Mouse (Mus musculus): ENCODE data around the gene Alg14. TPM values are rescaled to one million over a fixed set of nuclear protein-coding genes. Genes with fewer than 3 reads are reported as not detected.

Alg14 gene
- total RNA-seq, 4 experiments from 2014 or later = 5.2 to 9.5 (median 6.4) TPM

DNA sequence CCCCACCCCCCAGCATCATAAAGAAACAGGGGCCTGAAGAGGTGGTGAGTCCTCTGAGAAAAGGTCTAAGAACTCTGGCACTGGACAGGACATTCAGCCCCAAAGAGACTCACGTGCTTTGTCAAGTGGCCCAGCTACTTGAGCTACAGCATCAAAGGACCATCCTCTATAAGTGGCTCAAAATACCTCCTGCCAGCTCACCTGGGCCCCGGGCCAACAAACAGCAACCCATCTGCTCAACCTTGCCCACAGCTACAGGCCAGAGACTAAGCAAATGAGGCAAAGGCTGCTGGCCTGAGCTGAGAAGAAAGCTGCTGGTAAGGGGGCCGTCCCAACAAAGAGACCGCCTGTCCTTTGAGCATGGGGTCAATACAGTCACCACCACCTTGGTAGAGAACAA, 14.0 kb upstream of the Alg14 start:
- DNase-seq (ENCODE audit: low spot score in 2 of 2) = no peak

DNA sequence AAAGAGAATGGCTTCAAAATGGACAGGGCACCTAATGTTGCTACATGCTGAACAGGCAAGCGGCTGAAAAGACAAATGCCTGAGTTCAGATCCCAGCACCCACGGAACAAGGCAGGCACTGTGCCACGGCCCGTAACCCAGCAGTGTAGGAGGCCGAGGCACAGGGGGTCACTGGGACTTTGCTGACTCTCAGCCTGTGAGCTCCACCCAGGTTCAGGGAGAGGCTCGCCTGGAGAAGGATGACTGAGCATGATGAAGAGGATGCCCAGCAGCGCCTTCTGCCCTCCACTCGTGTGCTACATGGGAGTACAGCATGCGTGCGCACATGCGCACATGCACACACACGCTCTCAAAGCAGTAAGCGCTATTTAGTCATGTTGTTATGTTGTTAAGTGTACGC, 11.9 kb upstream of the Alg14 start:
- DNase-seq (ENCODE audit: low spot score in 2 of 2) = no peak

DNA sequence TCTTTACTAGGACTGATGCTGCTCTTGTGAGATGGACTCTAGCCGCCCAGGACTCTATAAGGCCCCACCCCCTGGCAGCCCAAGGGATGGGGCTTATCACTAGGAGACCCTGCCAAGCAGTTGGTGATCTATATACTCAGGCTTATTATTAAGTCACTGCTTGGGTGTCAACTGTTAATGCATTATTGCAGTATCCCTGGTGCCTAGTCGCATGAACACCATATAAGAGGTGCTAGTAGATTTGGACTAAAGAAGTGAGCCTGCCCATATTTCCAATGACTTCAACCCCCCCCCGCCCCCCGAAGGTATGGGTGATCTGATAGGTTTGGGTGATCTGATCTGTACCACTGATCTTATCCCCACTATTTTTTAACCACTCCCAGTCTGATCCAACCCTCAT, 8.6 kb upstream of the Alg14 start, which contains the start of gene Tmem56:
Tmem56 (minus strand) TSS at position 101 of the 400 bp plus-strand sequence.
- DNase-seq (ENCODE audit: low spot score in 2 of 2) = no peak

DNA sequence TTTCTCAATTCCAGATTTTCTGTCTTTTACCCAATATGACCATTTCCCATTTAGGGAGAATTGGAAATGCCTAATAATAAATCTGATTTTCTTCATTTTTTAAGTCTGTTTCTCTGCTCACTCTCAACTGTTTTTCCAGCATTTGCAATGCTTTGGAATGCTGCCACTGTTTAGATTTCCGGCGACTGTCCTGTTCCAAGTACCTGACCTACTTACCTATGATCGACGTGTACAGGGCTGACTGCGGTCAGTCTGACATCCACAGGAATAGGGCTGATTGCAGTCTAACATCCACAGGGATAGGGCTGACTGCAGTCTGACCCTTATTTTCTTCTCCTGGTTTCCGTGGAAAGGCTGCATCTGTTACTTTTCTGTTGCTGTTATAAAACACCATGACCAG, 6.4 kb upstream of the Alg14 start:
- DNase-seq (ENCODE audit: low spot score in 2 of 2) = no peak

DNA sequence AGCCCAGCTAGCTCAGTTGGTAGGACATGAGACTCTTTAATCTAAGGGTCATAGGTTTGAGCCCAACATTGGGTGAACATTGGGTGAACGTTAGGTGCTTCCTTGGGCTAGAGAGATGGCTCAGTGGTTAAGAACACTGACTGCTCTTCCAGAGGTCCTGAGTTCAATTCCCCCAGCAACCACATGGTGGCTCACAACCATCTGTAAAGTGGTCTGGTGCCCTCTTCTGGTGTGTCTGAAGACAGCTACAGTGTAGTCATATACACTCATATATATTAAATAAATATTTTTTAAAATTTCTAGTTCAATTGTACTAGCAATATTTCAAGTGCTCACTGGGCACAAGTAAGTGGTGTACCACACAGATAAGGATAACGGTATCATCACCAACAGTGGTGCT, 4.4 kb upstream of the Alg14 start:
- no peak for DNase-seq (ENCODE audit: low spot score in 2 of 2)

DNA sequence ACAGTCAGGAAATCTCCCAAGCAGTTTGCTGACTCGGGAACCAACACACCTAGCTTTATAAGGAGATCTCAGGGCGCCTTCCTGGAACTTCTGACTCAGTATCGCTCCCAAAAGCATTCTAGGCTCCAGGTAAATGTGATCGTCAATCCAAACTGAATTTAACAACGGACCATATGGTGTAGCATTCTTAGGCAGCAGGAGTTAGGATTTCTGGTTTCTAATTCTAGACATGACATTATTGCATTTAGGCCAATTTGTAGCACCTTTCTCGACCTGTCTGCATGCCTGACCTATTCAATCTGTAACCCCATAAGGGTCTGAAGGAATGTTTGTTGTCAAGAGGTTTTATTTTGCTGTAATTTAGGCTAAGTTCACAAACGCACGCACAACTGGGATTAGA, 892 bp upstream of the Alg14 start:
- DNase-seq (ENCODE audit: low spot score in 2 of 2) = no peak

DNA sequence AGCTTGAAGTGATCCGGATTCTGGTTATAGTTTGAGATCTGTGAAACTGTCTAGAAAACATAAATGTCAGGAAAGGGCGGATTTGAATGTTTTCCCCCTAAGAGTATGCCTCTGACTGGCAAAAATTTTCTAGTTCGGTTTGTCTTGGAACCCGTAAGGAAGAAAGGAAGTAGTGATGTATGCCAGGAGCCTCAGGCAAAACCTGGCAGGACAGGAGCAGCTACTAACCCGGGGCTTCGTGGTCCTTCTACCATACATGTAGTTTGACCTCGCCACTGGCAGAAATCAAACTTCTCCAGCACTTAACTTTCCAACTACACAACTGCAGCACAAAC, 381 bp upstream of the Alg14 start:
- no peak for DNase-seq (ENCODE audit: low spot score in 2 of 2)

DNA sequence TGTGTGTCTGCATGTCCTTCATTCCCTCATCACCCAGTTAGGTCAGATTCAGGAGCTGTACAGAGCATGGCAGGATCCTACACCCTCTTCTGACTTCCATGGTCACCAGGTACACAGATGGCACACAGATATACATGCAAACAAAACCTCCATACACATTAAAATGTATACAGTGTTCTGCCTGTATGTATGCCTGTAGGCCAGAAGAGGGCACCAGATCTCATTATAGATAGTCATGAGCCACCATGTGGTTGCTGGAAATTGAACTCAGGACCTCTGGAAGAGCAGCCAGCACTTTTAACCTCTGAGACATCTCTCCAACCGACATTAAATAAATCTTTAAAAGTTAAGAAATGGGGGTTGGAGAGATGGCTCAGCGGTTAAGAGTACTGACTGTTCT, 2.6 kb downstream of the Alg14 start:
- no peak for DNase-seq (ENCODE audit: low spot score in 2 of 2)

DNA sequence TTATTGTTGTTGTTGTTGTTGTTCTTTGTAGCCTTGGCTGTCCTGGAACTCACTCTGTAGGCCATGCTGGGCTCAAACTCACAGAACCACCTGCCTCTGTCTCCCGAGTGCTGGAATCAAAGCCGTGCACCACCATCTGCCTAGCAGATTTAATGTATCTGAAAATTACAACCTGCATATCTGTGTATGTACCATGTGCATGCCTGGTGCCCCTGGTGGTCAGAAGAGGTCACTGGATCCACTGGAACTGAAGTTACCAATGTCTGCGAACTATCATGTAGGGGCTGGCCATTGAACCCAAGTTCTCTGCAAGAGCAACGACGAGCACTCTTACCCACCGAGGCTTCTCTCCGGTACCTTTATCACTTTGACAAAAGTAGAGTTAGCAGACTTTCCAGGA, 15.1 kb downstream of the Alg14 start:
- DNase-seq (ENCODE audit: low spot score in 2 of 2) = no peak

DNA sequence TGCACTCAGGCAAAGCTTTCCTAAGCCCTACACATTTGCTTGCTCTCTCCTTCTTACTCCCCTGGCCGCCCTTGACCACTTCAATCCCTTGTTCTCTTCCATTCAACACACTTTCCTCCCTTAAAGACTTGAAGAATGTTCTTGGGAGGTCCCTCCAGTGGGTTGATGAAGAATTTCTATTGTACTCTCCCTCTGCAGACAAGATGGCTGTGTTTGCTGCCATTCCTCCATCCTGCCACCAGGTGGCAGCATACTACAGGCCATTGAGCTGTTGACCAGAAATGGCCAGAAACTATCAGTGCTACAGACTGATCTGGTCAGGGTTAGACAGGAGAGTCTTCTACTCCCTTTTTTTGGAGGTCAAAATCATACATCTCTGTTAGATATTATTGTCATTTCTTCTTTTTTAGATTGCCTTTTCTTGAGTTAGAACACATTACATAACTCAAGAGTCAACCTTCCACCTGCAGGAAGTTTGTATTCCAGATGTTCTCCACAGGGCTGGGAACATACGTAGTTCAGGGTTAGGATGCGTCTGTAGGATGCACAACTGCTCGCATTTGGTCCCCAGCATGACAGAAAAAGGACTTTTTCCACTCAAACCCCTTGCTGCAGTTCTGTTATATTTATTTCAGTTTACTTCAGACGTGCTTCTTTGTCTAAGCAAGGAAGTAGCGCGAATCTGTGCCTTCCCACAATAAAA, 16.1 kb downstream of the Alg14 start:
- DNase-seq (ENCODE audit: low spot score in 2 of 2) = peak; percentile 33 to 41

DNA sequence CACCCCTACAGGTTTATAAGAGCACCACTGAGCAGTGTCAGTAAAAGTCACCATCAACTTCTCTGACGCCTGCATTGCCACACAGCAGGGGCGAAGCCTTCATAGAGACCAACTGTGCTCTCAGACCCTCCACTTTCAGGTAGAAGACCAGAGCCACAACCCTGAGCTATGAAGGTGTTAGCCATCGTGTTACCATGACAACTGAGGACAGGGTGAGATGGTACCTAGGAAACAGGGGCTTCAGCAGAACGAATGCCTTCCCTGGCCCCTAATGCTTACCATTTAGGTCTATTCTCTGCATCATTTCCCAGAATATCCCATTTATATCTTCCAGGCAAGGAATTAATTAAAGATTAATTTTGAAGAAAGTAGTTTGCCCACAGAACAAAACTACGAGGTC, 17.4 kb downstream of the Alg14 start:
- no peak for DNase-seq (ENCODE audit: low spot score in 2 of 2)

DNA sequence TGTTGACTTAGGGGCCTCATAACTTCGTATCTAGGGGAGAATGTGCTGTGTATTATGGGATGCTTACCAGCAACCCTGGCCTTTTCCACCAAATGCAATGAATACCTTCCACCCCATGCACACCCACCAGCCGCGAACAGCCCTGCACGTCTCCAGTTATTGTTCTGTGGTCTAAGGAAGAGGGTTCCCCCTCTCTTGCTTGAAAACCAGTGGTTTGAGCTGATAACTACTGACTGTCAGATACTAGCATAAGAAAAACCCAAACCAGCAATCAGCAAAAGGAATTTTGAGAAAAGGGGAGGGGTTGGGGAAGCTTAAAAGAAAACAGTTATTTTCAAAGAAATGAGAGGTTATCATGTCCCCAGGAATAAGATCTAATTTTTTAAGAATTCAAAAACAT, 17.9 kb downstream of the Alg14 start:
- DNase-seq (ENCODE audit: low spot score in 2 of 2) = no peak

DNA sequence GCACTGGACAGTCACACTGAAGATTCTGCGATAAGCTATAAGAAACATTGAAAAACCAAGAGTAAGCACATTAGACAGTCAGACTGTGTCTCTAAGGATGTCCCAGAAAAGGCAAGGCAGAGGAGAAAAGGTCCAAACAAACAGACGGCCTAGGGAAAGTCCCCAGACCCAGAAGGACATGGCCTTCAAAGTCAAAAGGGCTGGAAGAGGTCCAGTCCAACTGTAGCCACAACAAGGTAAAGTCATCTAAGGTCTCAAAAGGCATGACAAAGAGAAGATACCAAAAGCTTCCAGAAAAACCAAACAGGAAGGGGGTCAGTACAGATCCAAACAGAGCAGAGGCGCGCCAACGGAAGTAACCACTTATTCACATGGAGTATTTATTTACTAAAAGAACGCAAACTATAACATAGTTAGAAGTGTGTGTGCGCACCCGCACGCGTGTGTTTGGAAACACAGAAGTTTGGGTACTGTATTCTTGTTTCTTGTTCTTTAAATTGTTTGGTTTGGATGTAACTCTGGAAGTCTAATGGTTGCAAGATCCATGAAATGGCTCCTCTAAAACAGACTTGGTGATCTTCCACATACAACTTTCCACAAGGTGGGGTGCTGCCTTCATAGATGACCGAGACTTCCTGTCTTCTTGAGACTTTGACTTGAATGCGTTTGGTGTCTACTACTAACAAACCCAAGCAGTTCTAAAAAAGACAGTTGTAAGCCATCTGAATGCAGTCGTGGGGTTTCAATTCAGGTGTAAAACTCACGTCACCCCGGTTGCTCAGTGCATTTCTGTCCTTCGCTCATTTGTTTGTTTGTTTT, 18.5 kb downstream of the Alg14 start:
- DNase-seq (ENCODE audit: low spot score in 2 of 2) = no peak

DNA sequence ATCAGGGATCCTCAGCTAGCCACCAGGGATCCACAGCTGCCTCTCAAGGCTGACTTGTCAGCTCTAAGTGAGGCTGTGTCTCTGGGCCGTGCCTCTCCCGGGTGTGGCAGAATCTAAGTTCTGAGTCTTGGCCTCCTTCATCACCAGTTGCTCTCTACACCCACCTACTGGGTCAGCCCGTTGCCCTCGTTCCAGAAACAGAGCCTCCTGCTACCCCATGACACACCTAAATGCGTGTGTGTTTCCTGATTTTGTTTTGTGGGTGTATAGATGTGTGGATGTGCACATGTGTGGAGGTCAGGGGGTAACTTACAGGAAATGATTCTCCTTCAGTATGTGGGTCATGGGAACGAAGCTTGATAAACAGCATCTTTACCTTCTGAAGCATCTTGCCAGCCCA, 20.9 kb downstream of the Alg14 start:
- DNase-seq (ENCODE audit: low spot score in 2 of 2) = no peak

DNA sequence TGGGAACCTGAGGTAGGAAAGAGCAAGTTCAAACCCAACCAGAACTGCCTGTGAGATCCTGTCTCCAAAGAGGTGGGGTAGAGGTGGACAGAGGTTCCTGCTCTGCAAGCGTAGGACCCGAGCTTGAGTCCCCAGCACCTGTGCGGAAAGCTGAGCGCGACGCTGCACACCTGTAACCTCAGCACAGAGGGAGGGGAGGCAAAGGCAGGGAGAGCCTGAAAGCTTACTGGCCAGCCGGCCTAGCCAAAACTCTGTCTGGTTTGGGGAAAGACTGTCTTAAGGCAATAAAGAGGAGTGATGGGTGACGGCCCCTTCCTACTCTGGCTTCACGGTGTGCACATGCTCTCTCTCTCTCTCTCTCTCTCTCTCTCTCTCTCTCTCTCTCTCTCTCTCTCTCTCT, 21.4 kb downstream of the Alg14 start:
- no peak for DNase-seq (ENCODE audit: low spot score in 2 of 2)

DNA sequence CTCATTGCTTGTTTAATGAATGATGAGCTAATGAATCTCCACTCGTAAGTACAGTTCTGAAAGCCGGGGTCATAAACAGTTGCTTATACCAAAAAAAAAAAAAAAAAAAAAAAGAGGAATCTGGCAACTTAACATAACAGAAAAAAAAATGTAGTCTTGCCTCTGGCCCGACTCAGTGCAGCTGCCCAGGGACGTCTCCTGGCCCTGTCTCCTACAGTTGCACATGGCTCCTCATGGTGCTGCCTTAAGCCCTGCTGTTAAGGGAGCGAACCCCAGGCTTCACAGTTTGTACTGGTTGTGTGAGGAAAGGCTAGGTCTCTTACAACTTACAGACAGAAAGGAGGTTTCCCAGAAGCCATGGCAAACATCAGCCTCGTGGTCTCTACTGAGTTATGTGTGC, 22.6 kb downstream of the Alg14 start:
- no peak for DNase-seq (ENCODE audit: low spot score in 2 of 2)

DNA sequence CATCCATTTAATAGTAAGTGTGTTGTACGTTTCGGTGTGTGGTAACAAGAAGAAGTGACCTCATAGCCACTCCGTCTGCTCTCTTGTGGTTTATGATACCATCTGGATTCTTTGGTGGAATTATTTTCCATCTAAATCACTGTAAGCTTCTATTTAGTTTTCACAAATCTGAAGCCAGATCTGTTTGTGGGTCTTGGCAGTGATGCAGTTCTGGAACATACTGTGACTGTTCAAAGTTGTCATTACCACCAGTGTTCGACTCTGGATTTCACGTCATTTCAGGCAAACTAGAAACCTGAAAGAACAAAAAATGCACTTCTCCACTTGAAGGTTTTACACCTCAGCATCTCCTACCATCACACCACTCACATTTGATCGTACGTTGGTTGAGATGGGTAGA, 23.9 kb downstream of the Alg14 start:
- no peak for DNase-seq (ENCODE audit: low spot score in 2 of 2)

DNA sequence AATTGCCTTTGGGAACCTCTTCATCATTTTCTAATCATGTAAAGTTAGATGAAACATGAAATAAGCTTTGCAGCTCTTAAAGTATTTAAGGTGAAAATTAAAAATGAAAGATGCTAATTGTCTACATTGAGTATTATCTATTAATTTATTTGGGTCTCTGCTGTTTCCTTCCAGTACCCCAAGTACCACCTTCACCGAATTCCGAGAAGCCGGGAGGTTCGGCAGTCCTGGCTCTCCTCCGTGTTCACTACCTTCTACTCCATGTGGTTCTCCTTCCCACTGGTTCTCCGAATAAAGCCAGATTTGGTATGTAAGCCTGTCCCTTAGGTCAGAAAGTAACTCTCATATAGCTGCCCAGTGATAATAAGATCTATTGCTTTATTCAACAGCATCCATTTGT, 28.3 kb downstream of the Alg14 start:
- no peak for DNase-seq (ENCODE audit: low spot score in 2 of 2)

DNA sequence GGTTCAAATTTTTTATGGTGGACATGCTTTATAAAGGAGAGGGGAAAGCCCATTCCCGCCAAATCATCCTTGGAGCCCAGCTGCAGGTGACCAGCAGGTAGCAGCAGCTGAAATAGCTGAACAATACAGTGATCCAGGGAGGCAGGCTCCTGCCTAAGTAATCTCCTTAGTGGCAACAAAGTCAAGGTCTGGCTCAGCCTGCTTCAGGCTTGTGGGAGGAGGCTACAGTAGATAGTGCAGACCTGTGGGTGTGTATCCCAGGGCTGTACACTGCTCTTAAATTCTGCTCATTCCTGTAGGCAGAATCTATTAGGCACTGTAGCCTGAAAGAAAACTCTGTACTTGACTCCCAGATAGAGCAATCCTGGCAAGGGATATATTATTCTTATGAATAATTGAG, 29.3 kb downstream of the Alg14 start:
- DNase-seq (ENCODE audit: low spot score in 2 of 2) = no peak

DNA sequence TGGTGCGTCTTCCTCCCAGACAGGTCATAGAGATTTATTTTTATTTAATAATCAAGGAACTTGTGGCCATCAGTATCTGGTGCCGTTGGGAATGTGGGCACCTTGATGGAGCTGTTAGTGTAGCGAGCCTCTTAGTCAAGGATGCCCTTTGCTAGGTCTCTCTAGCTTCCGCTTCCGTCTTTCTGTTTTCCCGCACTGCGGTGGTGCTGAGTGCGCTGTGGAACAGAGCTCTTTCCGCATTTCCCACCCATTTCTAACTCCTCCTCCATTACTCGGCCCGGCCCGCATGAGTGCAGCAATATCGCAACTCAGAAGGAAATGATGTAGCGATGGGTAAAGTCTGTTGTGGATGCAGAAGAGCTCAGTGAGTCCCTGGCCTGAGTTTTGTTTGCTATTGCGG, 31.8 kb downstream of the Alg14 start:
- no peak for DNase-seq (ENCODE audit: low spot score in 2 of 2)

DNA sequence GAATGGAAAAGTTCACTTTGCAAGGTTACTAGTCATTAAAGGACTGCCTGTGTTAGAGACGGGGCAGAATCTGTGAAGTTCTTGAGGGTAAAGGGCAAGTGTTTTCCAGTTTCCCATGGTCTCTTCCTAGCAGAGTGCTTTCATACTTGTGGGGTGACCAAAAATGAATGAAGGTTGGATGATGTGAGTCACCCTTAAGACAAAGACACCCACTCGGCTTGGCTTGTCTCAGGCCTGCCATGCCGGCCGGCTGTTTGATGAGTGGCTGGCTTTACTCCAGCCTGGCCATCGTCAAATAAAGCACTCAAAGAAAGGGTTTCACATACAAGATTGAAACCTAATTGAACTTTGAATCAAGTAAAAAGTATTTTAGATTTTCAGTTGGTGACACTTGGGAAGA, 35.8 kb downstream of the Alg14 start:
- DNase-seq (ENCODE audit: low spot score in 2 of 2) = no peak

DNA sequence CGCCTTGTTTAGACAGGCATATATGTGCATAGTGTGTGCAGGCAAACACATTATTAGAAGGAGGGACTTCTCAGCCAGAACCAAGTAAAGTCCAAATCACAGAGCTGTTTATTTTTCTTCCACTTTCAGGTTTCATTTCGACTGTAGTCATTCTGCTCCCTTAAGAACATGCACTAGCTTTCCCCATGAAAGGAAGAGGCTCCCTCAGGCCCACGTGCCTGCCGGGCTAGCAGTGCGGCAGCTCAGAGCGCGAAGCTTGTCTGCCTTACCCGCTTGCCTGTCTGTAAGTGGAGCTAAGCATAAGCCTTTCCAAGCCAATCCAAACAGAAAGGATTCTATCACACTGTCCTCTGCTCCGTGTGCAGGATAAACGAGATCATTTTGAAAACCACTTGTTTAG, 38.1 kb downstream of the Alg14 start:
- DNase-seq (ENCODE audit: low spot score in 2 of 2) = no peak

DNA sequence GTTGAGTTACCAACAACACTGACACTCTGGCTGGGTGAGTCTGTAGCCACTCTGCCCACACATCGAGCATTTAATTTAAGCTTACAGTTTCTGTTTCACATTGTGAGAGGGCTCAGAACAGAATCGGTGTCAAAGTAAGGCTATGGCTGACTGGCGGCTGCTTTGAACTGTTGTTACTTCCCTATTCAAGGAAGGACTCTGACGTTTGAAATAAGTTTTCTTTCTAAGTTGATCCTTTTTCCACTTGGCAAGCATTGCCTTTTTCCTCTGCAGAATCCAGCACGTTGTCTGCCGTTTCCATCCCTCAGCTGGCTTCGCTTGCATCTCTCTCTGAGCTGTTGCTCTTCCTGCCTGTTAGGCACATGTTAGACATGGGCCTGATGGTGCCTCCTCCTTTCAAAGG, 38.7 kb downstream of the Alg14 start:
- no peak for DNase-seq (ENCODE audit: low spot score in 2 of 2)
